Mouse (Mus musculus): ENCODE measurements around the gene Tpst2. TPM values are rescaled to one million over a fixed set of nuclear protein-coding genes. Genes with fewer than 3 reads are reported as not detected.

Gene Tpst2
- polyA plus RNA-seq (2012; rRNA removed): 37.6 and 42.0 TPM in 2 replicates

GRCm38 (mm10) chr5:112276267-112276873, at the start of gene Tpst2:
Gene Tpst2, plus strand, starts transcription at chr5:112276691.
- Histone ChIP-seq H3K27me3 (replicated peaks; ENCODE audit: control insufficient read depth, insufficient read depth, low read length) (no peaks in the 10 kb centered on the region), H3K4me1 (ENCODE audit: control insufficient read depth, insufficient read depth, low read length) (peaks cover 3% of the 10 kb centered on the region; the same call in 1 of the 2 replicates), H3K27ac (ENCODE audit: insufficient read depth, low read depth, low read length) (peak within 1 kb of the TSS; percentile 76), H3K36me3 (ENCODE audit: control insufficient read depth, insufficient read depth, low read length) (no peaks in the 10 kb centered on the region), H3K4me3 (ENCODE audit: insufficient read depth, low read depth, low read length) (peak within 1 kb of the TSS; percentile 74)
- peak; percentile 72 for TF ChIP-seq POLR2A (IDR thresholded peaks at IDR 0.05; ENCODE audit: low read depth, low read length)
- 0 out of 2 replicates have a peak, but pooled peaks have one; percentile 12 for TF ChIP-seq CTCF (conservative IDR thresholded peaks at IDR 0.05; ENCODE audit: insufficient read depth, insufficient read length, low read depth, low read length)
- under 1% methylated on average over 62 of the region's 62 CpGs for WGBS
- peak; percentile 100 for DNase-seq

GRCm38 (mm10) chr5:112227354-112227753, 49.1 kb upstream of the Tpst2 start:
- Histone ChIP-seq H3K4me3 (ENCODE audit: insufficient read depth, low read depth, low read length) (no peak overlapping the region), H3K27me3 (replicated peaks; ENCODE audit: control insufficient read depth, insufficient read depth, low read length) (peaks cover 4% of the 10 kb centered on the region; the same call in 1 of the 2 replicates)

GRCm38 (mm10) chr5:112227898-112228239, 48.6 kb upstream of the Tpst2 start:
- no peak overlapping the region for H3K4me3 ChIP-seq (ENCODE audit: insufficient read depth, low read depth, low read length)
- no peak for DNase-seq
- H3K4me1 ChIP-seq (ENCODE audit: control insufficient read depth, insufficient read depth, low read length): no peaks in the 10 kb centered on the region
- 5% methylated on average over 13 of the region's 13 CpGs for WGBS
- peaks cover 4% of the 10 kb centered on the region; the same call in 1 of the 2 replicates for H3K27me3 ChIP-seq (replicated peaks; ENCODE audit: control insufficient read depth, insufficient read depth, low read length)
- TF ChIP-seq CTCF (conservative IDR thresholded peaks at IDR 0.05; ENCODE audit: insufficient read depth, insufficient read length, low read depth, low read length) (no peak), POLR2A (IDR thresholded peaks at IDR 0.05; ENCODE audit: low read depth, low read length) (no peak)
- H3K36me3 ChIP-seq (ENCODE audit: control insufficient read depth, insufficient read depth, low read length): no peaks in the 10 kb centered on the region
- no peak overlapping the region for H3K27ac ChIP-seq (ENCODE audit: insufficient read depth, low read depth, low read length)

More at GRCm38 (mm10) chr5:112227354-112227753, 49.1 kb upstream of the Tpst2 start:
- H3K27ac ChIP-seq (ENCODE audit: insufficient read depth, low read depth, low read length): no peak overlapping the region
- WGBS: 4% methylated on average over 30 of the region's 30 CpGs
- DNase-seq: peak; percentile 12
- TF ChIP-seq CTCF (conservative IDR thresholded peaks at IDR 0.05; ENCODE audit: insufficient read depth, insufficient read length, low read depth, low read length): no peak
- no peaks in the 10 kb centered on the region for H3K36me3 ChIP-seq (ENCODE audit: control insufficient read depth, insufficient read depth, low read length)
- no peaks in the 10 kb centered on the region for H3K4me1 ChIP-seq (ENCODE audit: control insufficient read depth, insufficient read depth, low read length)

- H3K36me3 ChIP-seq (ENCODE audit: control insufficient read depth, insufficient read depth, low read length): no peaks in the 10 kb centered on the region
- no peak for DNase-seq
- 1% methylated on average over 57 of the region's 57 CpGs for WGBS
- peaks cover 4% of the 10 kb centered on the region; the same call in 1 of the 2 replicates for H3K27me3 ChIP-seq (replicated peaks; ENCODE audit: control insufficient read depth, insufficient read depth, low read length)
- TF ChIP-seq POLR2A (IDR thresholded peaks at IDR 0.05; ENCODE audit: low read depth, low read length): no peak
- TF ChIP-seq CTCF (conservative IDR thresholded peaks at IDR 0.05; ENCODE audit: insufficient read depth, insufficient read length, low read depth, low read length): no peak
- H3K4me1 ChIP-seq (ENCODE audit: control insufficient read depth, insufficient read depth, low read length): no peaks in the 10 kb centered on the region
- H3K4me3 ChIP-seq (ENCODE audit: insufficient read depth, low read depth, low read length): no peak overlapping the region
- H3K27ac ChIP-seq (ENCODE audit: insufficient read depth, low read depth, low read length): no peak overlapping the region
Measured at GRCm38 (mm10) chr5:112228240-112229076, 48.0 kb upstream of the Tpst2 start.

- no peak overlapping the region for H3K27ac ChIP-seq (ENCODE audit: insufficient read depth, low read depth, low read length)
- 68% methylated on average over 5 of the region's 5 CpGs for WGBS
- H3K27me3 ChIP-seq (replicated peaks; ENCODE audit: control insufficient read depth, insufficient read depth, low read length): no peaks in the 10 kb centered on the region
- H3K4me3 ChIP-seq (ENCODE audit: insufficient read depth, low read depth, low read length): no peak overlapping the region
- no peaks in the 10 kb centered on the region for H3K4me1 ChIP-seq (ENCODE audit: control insufficient read depth, insufficient read depth, low read length)
- no peaks in the 10 kb centered on the region for H3K36me3 ChIP-seq (ENCODE audit: control insufficient read depth, insufficient read depth, low read length)
- DNase-seq: no peak
- TF ChIP-seq POLR2A (IDR thresholded peaks at IDR 0.05; ENCODE audit: low read depth, low read length): no peak
- TF ChIP-seq CTCF (conservative IDR thresholded peaks at IDR 0.05; ENCODE audit: insufficient read depth, insufficient read length, low read depth, low read length): no peak
Measured at GRCm38 (mm10) chr5:112235806-112236205, 40.7 kb upstream of the Tpst2 start.

GRCm38 (mm10) chr5:112236631-112237030, 39.9 kb upstream of the Tpst2 start:
- Histone ChIP-seq H3K4me1 (ENCODE audit: control insufficient read depth, insufficient read depth, low read length) (no peaks in the 10 kb centered on the region), H3K36me3 (ENCODE audit: control insufficient read depth, insufficient read depth, low read length) (no peaks in the 10 kb centered on the region), H3K27ac (ENCODE audit: insufficient read depth, low read depth, low read length) (no peak overlapping the region), H3K27me3 (replicated peaks; ENCODE audit: control insufficient read depth, insufficient read depth, low read length) (no peaks in the 10 kb centered on the region), H3K4me3 (ENCODE audit: insufficient read depth, low read depth, low read length) (no peak overlapping the region)
- DNase-seq: no peak
- TF ChIP-seq CTCF (conservative IDR thresholded peaks at IDR 0.05; ENCODE audit: insufficient read depth, insufficient read length, low read depth, low read length) (no peak), POLR2A (IDR thresholded peaks at IDR 0.05; ENCODE audit: low read depth, low read length) (no peak)
- WGBS: 74% methylated on average over 2 of the region's 2 CpGs

GRCm38 (mm10) chr5:112237439-112237838, 39.1 kb upstream of the Tpst2 start:
- TF ChIP-seq CTCF (conservative IDR thresholded peaks at IDR 0.05; ENCODE audit: insufficient read depth, insufficient read length, low read depth, low read length): no peak
- TF ChIP-seq POLR2A (IDR thresholded peaks at IDR 0.05; ENCODE audit: low read depth, low read length): no peak
- Histone ChIP-seq H3K4me1 (ENCODE audit: control insufficient read depth, insufficient read depth, low read length) (no peaks in the 10 kb centered on the region), H3K4me3 (ENCODE audit: insufficient read depth, low read depth, low read length) (no peak overlapping the region), H3K36me3 (ENCODE audit: control insufficient read depth, insufficient read depth, low read length) (no peaks in the 10 kb centered on the region), H3K27me3 (replicated peaks; ENCODE audit: control insufficient read depth, insufficient read depth, low read length) (no peaks in the 10 kb centered on the region), H3K27ac (ENCODE audit: insufficient read depth, low read depth, low read length) (no peak overlapping the region)
- WGBS: 21% methylated on average over 16 of the region's 16 CpGs
- DNase-seq: no peak

Measured in kidney, adult 2 months (tissue).